Mouse (Mus musculus): ENCODE results near the gene Fignl2.

- TF ChIP-seq POLR2A (IDR thresholded peaks at IDR 0.05; ENCODE audit: control insufficient read depth, extremely low read depth, insufficient read depth, low read length, poor library complexity) (no peak), CTCF (IDR thresholded peaks at IDR 0.05; ENCODE audit: borderline replicate concordance, control insufficient read depth, extremely low read depth, insufficient read depth, low read length, poor library complexity) (no peak)
These were observed 13.9 kb upstream of the Fignl2 start for GRCm38 (mm10) chr15:101092121-101092828.
